Mouse (Mus musculus) heart, postnatal 0 days (tissue): ENCODE measurements around the gene Kcnmb3. TPM values are rescaled to one million over a fixed set of nuclear protein-coding genes. Genes with fewer than 3 reads are reported as not detected.

Experiments used
- ATAC-seq: fragments of 200-750 bp; cut with Nextera tagmentation; 2 replicates; pipeline ENCODE4 v1.8.0; 2017; ENCODE audit warnings: low read depth, moderate number of reproducible peaks, moderate library complexity; ENCODE audit not compliant: insufficient read depth
- DNase-seq: peaks from one replicate; pipeline ENCODE4 v3.0.0-alpha.2; 2016; ENCODE audit warnings: low spot score
- H3K27ac ChIP-seq: fragments of 300-500 bp; sonication (generic); 2 replicates; pipeline ENCODE4 v1.5.1; 2014; ENCODE audit warnings: low read depth, mild to moderate bottlenecking
- H3K27me3 ChIP-seq: fragments of 300-500 bp; sonication (generic); 2 replicates; pipeline ENCODE4 v1.6.1; 2014; ENCODE audit warnings: low read length, mixed read lengths; ENCODE audit not compliant: control insufficient read depth, insufficient read depth
- H3K36me3 ChIP-seq: fragments of 300-500 bp; sonication (generic); replicated peaks from 2 replicates; pipeline ENCODE4 v1.6.1; 2014; ENCODE audit warnings: low read length, mixed read lengths; ENCODE audit not compliant: control insufficient read depth, insufficient read depth
- H3K4me1 ChIP-seq: fragments of 300-500 bp; sonication (generic); 2 replicates; pipeline ENCODE4 v1.6.1; 2014; ENCODE audit warnings: antibody characterized with exemption; ENCODE audit not compliant: control insufficient read depth, insufficient read depth
- H3K4me2 ChIP-seq: fragments of 300-500 bp; sonication (generic); 2 replicates; pipeline ENCODE4 v1.6.1; 2014; ENCODE audit warnings: low read depth, mild to moderate bottlenecking, low read length, moderate library complexity
- H3K4me3 ChIP-seq: fragments of 300-500 bp; sonication (generic); 2 replicates; pipeline ENCODE4 v1.5.1; 2014; ENCODE audit warnings: low read depth, low read length
- H3K9ac ChIP-seq: fragments of 300-500 bp; sonication (generic); replicated peaks from 2 replicates; pipeline ENCODE4 v1.6.1; 2014; ENCODE audit warnings: low read depth, low read length, mixed read lengths
- H3K9me3 ChIP-seq: fragments of 300-500 bp; sonication (generic); replicated peaks from 2 replicates; pipeline ENCODE4 v1.6.1; 2016; ENCODE audit warnings: low read length; ENCODE audit not compliant: control insufficient read depth
- CTCF ChIP-seq: IDR thresholded peaks from 2 replicates; pipeline ENCODE4 v1.5.1; 2016; ENCODE audit warnings: antibody characterized with exemption, control low read depth, low read depth
- EP300 ChIP-seq: IDR thresholded peaks from 2 replicates; pipeline ENCODE4 v1.6.1; 2016; ENCODE audit warnings: antibody characterized with exemption, low read depth
- WGBS: fragments of 180-500 bp; shearing (Covaris S2); extraction: QIAGEN DNeasy Blood & Tissue Kit; methylation state at CpG from one replicate; pipeline ENCODE4 v1.1.7; 2014; 5-methylcytosine and 5-hydroxymethylcytosine counted together
- polyA plus RNA-seq: library from polyadenylated mRNA; unstranded; fragments of >200 nt; fragmentation: Nextera tagmentation; extraction: Ambion mirVana; gene quantifications from 2 replicates; pipeline ENCODE4 v1.2.1, GENCODE M21; 2015
- total RNA-seq: library from RNA; depleted of rRNA; stranded (reverse); fragments of >200 nt; gene quantifications from 2 replicates; pipeline ENCODE4 v1.2.3, GENCODE M21; 2014; ENCODE audit warnings: low replicate concordance; rRNA removed

The Kcnmb3 gene
- total RNA-seq (not detected in 2 replicates), polyA plus RNA-seq (0.07 and 0.08 TPM in 2 replicates)

DNA sequence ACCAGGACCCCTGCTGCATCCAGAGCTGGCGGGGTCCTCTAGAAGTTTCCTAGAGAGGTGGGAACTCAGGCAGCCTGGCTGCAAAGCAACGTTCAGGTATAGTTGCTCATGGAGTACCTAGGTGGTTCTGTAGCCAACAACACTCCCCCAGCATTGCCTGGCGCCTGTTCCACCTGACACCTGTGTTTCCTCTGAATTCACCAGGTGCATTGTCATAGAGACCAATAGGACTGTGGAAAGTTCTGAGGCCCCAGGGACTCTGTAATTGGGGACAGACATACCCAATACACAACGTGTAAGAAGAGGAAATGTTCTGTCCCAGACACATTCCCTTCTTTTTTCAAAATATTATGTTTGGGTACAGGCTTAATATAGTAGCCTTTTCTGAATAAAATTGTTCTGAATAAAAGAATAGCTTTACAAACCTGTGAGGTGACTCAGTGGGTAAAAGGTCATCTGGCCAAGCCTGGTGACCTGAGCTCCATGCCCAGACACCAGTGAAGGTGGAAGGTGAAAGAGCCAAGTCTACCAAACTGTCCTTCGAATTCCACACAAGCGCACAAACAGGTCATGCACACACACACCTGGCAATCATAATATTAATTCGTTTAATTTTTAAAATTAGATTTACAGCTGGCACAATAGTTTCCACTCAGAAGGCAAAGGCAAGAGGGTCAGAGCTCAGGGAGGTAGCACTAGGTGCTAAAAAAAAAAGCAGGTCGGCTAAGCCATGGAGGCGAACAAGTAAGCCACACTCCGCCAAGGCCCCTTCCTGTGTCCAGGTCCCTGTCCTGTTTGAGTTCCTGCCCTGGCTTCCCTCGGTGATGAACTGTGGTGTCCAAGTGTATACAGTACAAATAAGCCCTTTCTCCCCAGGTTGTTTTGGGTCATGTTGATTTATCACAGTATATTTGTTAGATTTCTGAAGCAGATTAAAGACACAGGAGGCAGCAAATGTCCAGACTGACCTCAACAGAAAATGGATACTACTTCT is at the start of gene Kcnmb3:
Kcnmb3 (minus strand) TSS at position 135 of the 994 bp plus-strand sequence.
- Histone ChIP-seq H3K27ac (no peak within 1 kb of the TSS), H3K9ac (no peak within 1 kb of the TSS)

DNA sequence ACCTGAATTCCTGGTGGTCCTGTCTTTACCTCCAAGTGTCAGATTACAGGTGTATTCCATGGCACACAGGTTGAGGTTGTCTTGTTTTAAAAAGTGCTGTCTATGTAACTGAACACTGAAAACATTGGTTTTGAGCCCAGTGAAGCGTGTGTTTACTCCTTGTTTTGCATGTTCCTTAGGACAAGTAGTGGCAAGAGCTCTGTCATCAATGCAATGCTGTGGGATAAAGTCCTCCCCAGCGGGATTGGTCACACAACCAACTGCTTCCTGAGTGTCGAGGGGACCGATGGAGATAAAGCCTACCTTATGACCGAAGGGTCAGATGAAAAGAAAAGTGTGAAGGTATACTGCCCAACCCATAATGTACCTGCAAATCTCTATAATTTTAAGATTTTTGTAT is 46.1 kb upstream of the Kcnmb3 start:
- no peak for TF ChIP-seq CTCF
- TF ChIP-seq EP300 = no peak
- peak overlapping the region; percentile 2; the same call in 1 of the 2 replicates for H3K27ac ChIP-seq
- no peaks in the 10 kb centered on the region for H3K27me3 ChIP-seq
- no peak overlapping the region for H3K4me2 ChIP-seq
- peaks cover 10% of the 10 kb centered on the region; the same call in 1 of the 2 replicates for H3K4me1 ChIP-seq
- no peak for DNase-seq
- H3K4me3 ChIP-seq = no peak overlapping the region
- 83% methylated on average over 5 of the region's 5 CpGs for WGBS
- H3K9ac ChIP-seq = no peak overlapping the region
- peaks cover 65% of the 10 kb centered on the region for H3K36me3 ChIP-seq
- H3K9me3 ChIP-seq = no peaks in the 10 kb centered on the region
- no peak for ATAC-seq

More for the DNA sequence above, at the start of gene Kcnmb3:
- H3K4me2 ChIP-seq = no peak within 1 kb of the TSS
- no peak for TF ChIP-seq CTCF
- TF ChIP-seq EP300 = no peak
- ATAC-seq = no peak
- WGBS = 72% methylated on average over 11 of the region's 11 CpGs
- no peak within 1 kb of the TSS for H3K4me3 ChIP-seq
- H3K9me3 ChIP-seq = no peaks in the 10 kb centered on the region
- H3K36me3 ChIP-seq = no peaks in the 10 kb centered on the region
- H3K27me3 ChIP-seq = no peaks in the 10 kb centered on the region
- DNase-seq = no peak
- H3K4me1 ChIP-seq = no peaks in the 10 kb centered on the region

DNA sequence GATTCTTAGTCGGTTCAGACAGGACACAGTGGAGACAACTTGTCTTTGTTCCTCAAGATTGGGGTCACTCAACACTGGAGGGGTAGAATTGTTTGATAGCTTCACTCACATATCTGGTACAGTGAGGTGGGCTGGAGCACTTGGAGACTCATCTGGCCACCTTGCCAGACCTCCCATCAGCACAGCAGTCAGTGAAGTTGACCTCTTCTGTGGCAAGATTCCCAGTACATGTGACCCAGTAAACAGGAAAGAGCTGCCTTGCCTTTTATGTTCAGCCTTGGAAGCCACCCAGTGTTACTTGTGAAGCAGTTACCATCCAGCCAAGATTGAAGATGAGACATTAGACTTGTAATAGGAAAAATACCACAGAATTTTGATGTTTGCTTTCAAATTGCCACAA is 45.5 kb upstream of the Kcnmb3 start:
- DNase-seq (peak; percentile 73), ATAC-seq (peak; percentile 81)
- WGBS = 56% methylated on average over 1 of the region's 1 CpGs
- no peaks in the 10 kb centered on the region for H3K27me3 ChIP-seq
- H3K36me3 ChIP-seq = peaks cover 62% of the 10 kb centered on the region
- no peak overlapping the region for H3K4me3 ChIP-seq
- H3K4me2 ChIP-seq = no peak overlapping the region
- peaks cover 10% of the 10 kb centered on the region; the same call in 1 of the 2 replicates for H3K4me1 ChIP-seq
- no peak overlapping the region for H3K9ac ChIP-seq
- peak overlapping the region; percentile 2 for H3K27ac ChIP-seq
- no peaks in the 10 kb centered on the region for H3K9me3 ChIP-seq
- no peak for TF ChIP-seq CTCF
- TF ChIP-seq EP300 = no peak

DNA sequence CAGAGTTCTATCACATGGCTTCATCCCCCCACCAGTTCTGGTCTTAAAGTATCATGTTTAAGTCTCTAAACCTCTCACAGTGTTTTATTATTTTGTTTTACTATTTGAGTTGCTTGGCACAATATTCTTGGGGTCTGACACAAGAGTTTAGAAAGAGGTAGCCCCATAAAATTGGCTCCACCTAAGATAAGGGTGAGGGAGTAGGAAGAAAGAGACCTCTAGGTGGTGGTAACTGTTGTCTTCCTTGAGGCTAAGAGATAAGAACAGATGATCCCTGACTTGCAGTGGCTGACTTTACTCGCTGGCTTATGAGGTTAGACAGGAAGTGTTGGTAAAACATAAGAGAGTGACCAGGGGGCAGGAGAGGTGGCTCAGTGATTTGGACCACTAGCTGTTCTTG is 43.7 kb upstream of the Kcnmb3 start:
- TF ChIP-seq CTCF = no peak
- no peak for TF ChIP-seq EP300
- 30% methylated on average over 1 of the region's 1 CpGs for WGBS
- Histone ChIP-seq H3K27ac (no peak overlapping the region), H3K4me1 (peaks cover 13% of the 10 kb centered on the region), H3K4me2 (no peak overlapping the region), H3K9me3 (no peaks in the 10 kb centered on the region), H3K4me3 (no peak overlapping the region), H3K27me3 (no peaks in the 10 kb centered on the region), H3K36me3 (peaks cover 54% of the 10 kb centered on the region), H3K9ac (no peak overlapping the region)
- ATAC-seq (no peak), DNase-seq (no peak)

DNA sequence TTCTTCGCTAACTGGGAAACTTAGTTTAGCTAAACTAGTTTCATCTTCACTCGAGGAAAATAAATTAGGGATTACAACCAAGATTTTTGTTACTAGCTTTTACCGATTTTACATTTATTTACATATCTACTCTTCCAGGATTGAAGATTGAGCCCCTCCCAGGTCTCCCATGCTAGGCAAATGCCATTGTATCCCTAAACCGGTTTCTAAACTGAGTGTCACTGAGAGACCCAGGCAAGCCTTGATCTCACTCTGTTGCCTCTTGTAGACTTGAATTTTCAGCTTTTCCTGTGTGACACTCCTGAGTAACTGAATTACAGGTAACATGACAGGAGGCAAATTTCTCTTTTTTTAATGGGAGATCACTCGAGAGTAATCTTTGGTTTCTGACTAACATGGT is 38.0 kb upstream of the Kcnmb3 start:
- peak overlapping the region; percentile 80 for H3K9ac ChIP-seq
- 8% methylated on average over 5 of the region's 5 CpGs for WGBS
- H3K4me1 ChIP-seq = peaks cover 3% of the 10 kb centered on the region; the same call in 1 of the 2 replicates
- H3K27me3 ChIP-seq = no peaks in the 10 kb centered on the region
- peak overlapping the region; percentile 85 for H3K4me3 ChIP-seq
- DNase-seq = no peak
- ATAC-seq = no peak
- H3K4me2 ChIP-seq = peak overlapping the region; percentile 70
- no peak for TF ChIP-seq CTCF
- TF ChIP-seq EP300 = no peak
- no peaks in the 10 kb centered on the region for H3K9me3 ChIP-seq
- peaks cover 23% of the 10 kb centered on the region for H3K36me3 ChIP-seq
- peak overlapping the region; percentile 94 for H3K27ac ChIP-seq
